Mouse (Mus musculus): ENCODE measurements around the gene Slc1a5.
A peak's percentile ranks its signal among the peaks of the same experiment; 100 is the strongest.

Gene Slc1a5

GRCm38 (mm10) chr7:16816475-16817122 lies 35.5 kb downstream of the Slc1a5 start, which contains the start of gene Fkrp:
TSS of gene Fkrp (minus strand) at chr7:16816732.
- no peak for DNase-seq (ENCODE audit: extremely low read depth, insufficient read length, low spot score)

- DNase-seq (ENCODE audit: extremely low read depth, insufficient read length, low spot score): no peak
Observed at GRCm38 (mm10) chr7:16817693-16818092, 36.6 kb downstream of the Slc1a5 start.

DNA sequence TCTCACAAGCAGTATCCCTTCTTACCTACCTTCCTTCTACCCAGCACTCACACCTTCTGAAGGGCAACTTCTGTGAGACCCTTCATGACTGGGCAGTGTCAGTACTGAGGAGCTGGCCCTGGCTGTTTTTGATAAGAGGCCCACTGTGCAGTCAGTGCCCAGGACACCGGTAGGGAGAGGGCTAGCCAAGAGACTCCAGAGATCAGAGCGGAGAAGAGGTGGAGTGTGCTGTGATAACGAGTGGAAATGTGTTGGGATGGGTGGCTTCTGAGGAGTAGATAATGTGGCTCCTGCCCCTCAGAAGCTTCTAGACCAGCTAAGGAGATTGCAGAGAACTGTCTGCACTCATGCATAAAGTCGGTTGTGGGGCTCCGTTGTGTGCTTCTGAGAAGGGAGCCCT lies 38.7 kb downstream of the Slc1a5 start:
- no peak for DNase-seq (ENCODE audit: extremely low read depth, insufficient read length, low spot score)

DNA sequence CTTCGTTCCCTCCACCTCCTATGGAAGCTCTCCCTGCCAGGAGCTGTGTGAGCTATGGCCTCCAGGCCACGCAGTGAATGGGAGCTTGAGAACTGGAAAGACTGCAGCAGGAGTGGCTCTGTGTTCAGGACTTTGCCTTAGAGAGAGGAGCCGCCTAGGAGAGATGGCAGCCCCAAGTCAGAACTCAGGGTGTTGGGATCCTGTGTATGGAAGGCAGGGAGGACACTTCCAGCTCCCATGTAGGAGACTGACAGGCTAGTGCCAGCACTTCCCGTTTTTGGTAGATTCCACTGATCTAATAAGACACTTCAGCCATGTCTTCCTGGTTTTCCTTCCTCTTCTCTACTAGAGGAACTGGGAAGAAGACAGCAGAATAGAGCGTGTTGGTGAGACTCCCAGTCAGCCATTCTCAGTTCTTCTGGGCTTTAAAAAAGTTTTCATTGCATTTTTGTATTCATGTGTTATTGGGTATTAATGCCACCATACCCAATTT lies 39.2 kb downstream of the Slc1a5 start:
- DNase-seq (ENCODE audit: extremely low read depth, insufficient read length, low spot score): no peak

- no peak for DNase-seq (ENCODE audit: extremely low read depth, insufficient read length, low spot score)
Observed at GRCm38 (mm10) chr7:16821091-16821490, 40.0 kb downstream of the Slc1a5 start.

DNA sequence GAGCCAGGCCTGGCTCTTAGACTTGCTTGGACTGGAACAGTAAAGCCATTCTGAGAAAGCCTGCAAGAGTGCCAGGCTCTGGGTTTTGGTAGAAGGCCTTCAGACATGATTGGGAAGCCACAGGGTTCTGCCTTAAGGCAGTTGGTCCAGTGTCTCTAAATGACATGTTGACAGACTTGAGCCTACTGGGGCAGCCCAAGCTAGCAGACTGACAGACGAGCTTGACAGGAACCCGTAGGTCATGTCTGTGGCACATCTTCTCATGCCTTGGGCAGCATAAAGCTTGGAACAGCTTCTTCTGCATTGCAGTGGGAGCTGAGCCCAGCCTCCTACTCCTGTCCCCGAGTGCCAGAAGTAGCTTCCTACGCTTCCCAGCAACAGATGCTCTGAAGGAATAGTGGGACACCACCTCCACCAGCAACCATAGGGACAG lies 40.5 kb downstream of the Slc1a5 start:
- no peak for DNase-seq (ENCODE audit: extremely low read depth, insufficient read length, low spot score)

GRCm38 (mm10) chr7:16823734-16824133 lies 42.6 kb downstream of the Slc1a5 start:
- DNase-seq (ENCODE audit: extremely low read depth, insufficient read length, low spot score): no peak

DNA sequence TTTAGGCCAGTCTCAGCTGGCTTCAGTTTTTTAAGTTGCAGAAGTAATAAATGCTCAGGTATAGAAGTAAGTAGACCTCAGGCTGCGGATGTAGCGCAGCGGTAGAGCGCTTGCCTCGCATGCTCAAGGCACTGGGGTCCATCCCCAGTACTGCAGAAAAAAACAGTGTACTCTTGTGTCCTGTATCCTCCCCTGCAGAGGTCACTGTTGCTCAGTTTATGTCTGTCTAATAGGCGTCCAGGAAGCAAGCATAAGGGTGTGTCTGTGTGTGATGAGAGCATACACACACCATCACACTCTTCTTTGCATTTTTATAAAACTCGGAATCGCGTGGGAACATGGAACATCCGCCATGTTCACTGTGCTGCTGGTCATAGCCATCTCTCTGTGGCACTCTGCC lies 44.6 kb downstream of the Slc1a5 start:
- no peak for DNase-seq (ENCODE audit: extremely low read depth, insufficient read length, low spot score)

- DNase-seq (ENCODE audit: extremely low read depth, insufficient read length, low spot score): no peak
Observed at GRCm38 (mm10) chr7:16826571-16826970, 45.4 kb downstream of the Slc1a5 start.

GRCm38 (mm10) chr7:16827274-16827673 lies 46.1 kb downstream of the Slc1a5 start:
- DNase-seq (ENCODE audit: extremely low read depth, insufficient read length, low spot score): no peak

DNA sequence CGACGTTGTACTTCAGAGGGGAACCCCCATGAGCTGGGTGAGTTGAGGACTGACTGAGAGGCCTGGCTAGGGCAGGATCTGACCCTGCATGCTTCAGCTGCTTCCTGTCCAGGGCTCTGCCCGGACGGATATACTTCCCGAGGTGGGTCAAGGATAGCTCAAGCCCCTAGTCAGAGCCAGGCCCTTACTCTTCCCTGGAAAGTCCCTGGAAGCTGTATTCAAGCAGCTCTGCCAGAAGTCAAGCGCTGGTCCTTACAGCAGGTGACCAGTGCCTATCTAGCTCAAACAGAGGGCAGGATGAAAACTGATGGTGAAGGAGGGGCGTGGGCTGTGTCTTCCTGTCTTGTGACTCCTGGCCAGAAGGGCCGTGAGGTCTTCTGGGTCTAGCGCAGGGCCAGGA lies 49.3 kb downstream of the Slc1a5 start:
- no peak for DNase-seq (ENCODE audit: extremely low read depth, insufficient read length, low spot score)

DNA sequence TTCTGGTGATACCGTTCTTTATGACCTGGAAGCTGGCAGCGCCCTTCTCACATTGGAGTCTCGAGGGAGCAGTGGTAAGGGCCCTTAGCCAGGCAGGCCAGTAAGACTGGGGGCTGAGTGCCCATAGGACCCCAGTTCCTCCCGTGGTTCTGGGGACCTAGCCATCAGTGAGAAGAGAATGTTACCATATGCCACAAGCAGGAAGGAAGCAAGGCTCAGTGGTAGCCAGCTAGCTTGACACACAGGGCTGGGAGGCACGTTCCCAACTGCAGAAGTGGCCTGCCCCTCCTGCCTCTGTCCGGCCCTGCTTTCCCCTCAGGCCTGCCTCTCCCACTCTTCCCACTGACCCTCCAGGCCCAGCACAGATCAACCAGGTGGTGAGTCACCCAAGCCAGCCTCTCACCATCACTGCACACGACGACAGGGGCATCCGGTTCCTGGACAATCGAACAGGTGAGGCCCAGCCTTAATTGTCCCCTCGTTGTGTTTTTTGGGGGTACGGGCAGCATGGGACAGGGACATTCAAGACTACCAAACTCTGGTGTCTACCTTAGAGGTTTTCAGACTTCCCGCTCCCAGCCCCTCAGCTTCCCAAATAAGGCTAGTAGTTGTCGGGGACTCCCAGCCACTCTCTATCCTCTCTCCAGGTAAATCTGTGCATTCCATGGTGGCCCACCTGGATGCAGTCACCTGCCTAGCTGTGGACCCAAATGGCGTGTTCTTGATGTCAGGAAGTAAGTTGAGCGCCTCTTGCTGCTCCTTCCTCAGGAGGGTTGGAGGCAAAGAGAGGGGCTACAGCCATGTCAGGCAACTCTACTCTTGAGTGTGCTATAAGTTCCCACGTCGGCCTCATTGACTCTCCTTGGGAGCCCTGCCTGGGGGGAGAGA lies 57.0 kb downstream of the Slc1a5 start:
- DNase-seq (ENCODE audit: extremely low read depth, insufficient read length, low spot score): no peak

GRCm38 (mm10) chr7:16838804-16839426 lies 57.8 kb downstream of the Slc1a5 start:
- no peak for DNase-seq (ENCODE audit: extremely low read depth, insufficient read length, low spot score)

- no peak for DNase-seq (ENCODE audit: extremely low read depth, insufficient read length, low spot score)
Observed at GRCm38 (mm10) chr7:16839427-16840108, 58.4 kb downstream of the Slc1a5 start.

GRCm38 (mm10) chr7:16840109-16840491 lies 59.0 kb downstream of the Slc1a5 start:
- DNase-seq (ENCODE audit: extremely low read depth, insufficient read length, low spot score): no peak

DNA sequence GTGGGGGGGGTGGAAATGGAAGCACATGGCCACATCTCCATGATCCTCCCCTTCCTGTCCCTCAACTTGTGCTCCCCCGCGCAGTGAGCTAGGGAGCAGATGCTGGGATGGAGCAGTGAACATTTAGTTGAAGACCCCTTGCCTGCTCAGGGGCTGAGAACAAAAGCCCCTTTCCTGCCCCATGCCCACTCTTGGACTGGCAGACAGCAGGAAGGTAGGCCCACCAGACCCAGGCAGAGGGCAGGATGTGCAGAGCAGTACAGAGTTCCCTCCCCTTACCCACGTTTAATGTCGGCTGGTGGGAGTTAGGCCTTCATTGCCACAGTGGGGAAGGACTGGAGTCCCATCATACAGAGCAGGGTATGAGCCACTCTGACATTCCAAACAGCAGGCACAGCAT lies 59.9 kb downstream of the Slc1a5 start:
- DNase-seq (ENCODE audit: extremely low read depth, insufficient read length, low spot score): no peak

- no peak for DNase-seq (ENCODE audit: extremely low read depth, insufficient read length, low spot score)
Observed at GRCm38 (mm10) chr7:16841561-16842560, 60.7 kb downstream of the Slc1a5 start.

DNA sequence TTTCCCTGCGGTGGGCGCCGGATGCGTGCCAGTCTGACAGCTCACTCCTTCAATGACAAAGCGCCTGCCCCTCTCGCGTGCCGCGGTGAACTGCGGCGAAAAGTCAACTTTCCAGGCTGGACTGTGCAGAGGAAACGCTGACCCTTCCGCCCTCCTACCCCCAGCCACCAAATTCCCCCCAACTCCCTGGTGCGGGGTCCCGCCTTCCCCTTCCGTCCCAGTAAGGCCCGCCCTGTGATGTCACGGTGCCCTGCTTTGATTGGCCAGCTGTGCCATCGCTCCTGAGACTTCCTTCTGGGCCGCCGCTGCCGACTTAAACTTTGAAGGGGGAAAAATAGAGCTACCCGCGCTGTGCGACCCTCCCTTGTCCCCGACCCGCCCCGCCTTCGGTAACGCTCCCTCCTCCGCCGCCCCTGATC lies 61.5 kb downstream of the Slc1a5 start, which contains the start of gene Prkd2:
Gene Prkd2, plus strand, starts transcription at position 258 of the 419 bp plus-strand sequence.
- DNase-seq (ENCODE audit: extremely low read depth, insufficient read length, low spot score): peak; percentile 76

GRCm38 (mm10) chr7:16843441-16844171 lies 62.5 kb downstream of the Slc1a5 start:
- peak; percentile 35 for DNase-seq (ENCODE audit: extremely low read depth, insufficient read length, low spot score)
